Mouse (Mus musculus): Measurements from ENCODE around the gene Tex2. TPM values are rescaled to one million over a fixed set of nuclear protein-coding genes. Genes with fewer than 3 reads are reported as not detected.
A peak's percentile ranks its signal among the peaks of the same experiment; 100 is the strongest.

The Tex2 gene
- total and polyA plus RNA-seq, 3 experiments = 4.0 to 5.0 (median 4.5) TPM

- in situ Hi-C loops (cut with MboI; ENCODE audit: low pct_ligation_motif_present, low pct_unique_long_range_greater_than_20kb, low sequenced_read_pairs) (loop anchor here (25.0 kb wide), 1 partner anchor 329 kb away; no protein-coding TSS in a partner anchor), dilution Hi-C loops (cut with MboI; ENCODE audit: extremely low pct_ligation_motif_present, extremely low pct_unique_long_range_greater_than_20kb, low sequenced_read_pairs) (no loop called here)
- Histone ChIP-seq H3K9ac (ENCODE audit: insufficient read depth, low read depth) (no peak overlapping the region), H3K36me3 (replicated peaks in 1 of 2; ENCODE audit: control insufficient read depth in 1 of 2, insufficient read depth in 1 of 2, low read length in 1 of 2) (no peaks in the 10 kb centered on the region), H3K27ac (ENCODE audit: insufficient read depth, low read depth) (no peak overlapping the region), H3K27me3 (replicated peaks) (no peaks in the 10 kb centered on the region), H3K4me1 (ENCODE audit: control insufficient read depth in 1 of 2, insufficient read depth in 2 of 2) (no peaks in the 10 kb centered on the region), H3K4me2 (ENCODE audit: insufficient read depth, low read depth, poor library complexity, severe bottlenecking) (no peak overlapping the region), H3K4me3 (replicated peaks in 1 of 3; ENCODE audit: low read depth in 2 of 3, low read length in 2 of 3, poor library complexity in 1 of 3) (no peak overlapping the region), H3K9me3 (replicated peaks; ENCODE audit: low read length) (peaks cover 4% of the 10 kb centered on the region), H3K79me2 (replicated peaks; ENCODE audit: control insufficient read depth, extremely low read depth, insufficient read depth, poor library complexity, severe bottlenecking) (no peaks in the 10 kb centered on the region)
- DNase-seq (ENCODE audit: extremely low read depth) = no peak
- TF ChIP-seq ZMIZ1 (IDR thresholded peaks at IDR 0.05; ENCODE audit: low read depth, low read length) (no peak), MAZ (IDR thresholded peaks at IDR 0.05; ENCODE audit: low read depth, low read length) (no peak), SIN3A (IDR thresholded peaks at IDR 0.05; ENCODE audit: low read length) (no peak), RCOR1 (conservative IDR thresholded peaks at IDR 0.05; ENCODE audit: low read depth, low read length) (no peak), MEF2A (IDR thresholded peaks at IDR 0.05; ENCODE audit: borderline replicate concordance, low read depth, low read length) (no peak), ZKSCAN1 (IDR thresholded peaks at IDR 0.05; ENCODE audit: borderline replicate concordance, low read depth, low read length) (no peak), PAX5 (IDR thresholded peaks at IDR 0.05; ENCODE audit: low read length) (no peak), POLR2A (IDR thresholded peaks at IDR 0.05; ENCODE audit: low read depth, low read length) (no peak), MXI1 (IDR thresholded peaks at IDR 0.05; ENCODE audit: low read depth, low read length) (no peak), CHD1 (IDR thresholded peaks at IDR 0.05; ENCODE audit: low read depth, low read length) (no peak), TBP (conservative IDR thresholded peaks at IDR 0.05; ENCODE audit: low read depth, low read length) (no peak), MAX (IDR thresholded peaks at IDR 0.05; ENCODE audit: low read length) (no peak), ETS1 (conservative IDR thresholded peaks at IDR 0.05; ENCODE audit: low read depth, low read length) (no peak), USF1 (IDR thresholded peaks at IDR 0.05; ENCODE audit: low read depth, low read length) (no peak), TCF12 (IDR thresholded peaks at IDR 0.05; ENCODE audit: low read depth, low read length) (no peak), ZNF384 (IDR thresholded peaks at IDR 0.05; ENCODE audit: low read depth, low read length) (no peak), MYC (IDR thresholded peaks at IDR 0.05; ENCODE audit: low read depth, low read length) (no peak), CTCF (conservative IDR thresholded peaks at IDR 0.05 in 1 of 2, IDR thresholded peaks at IDR 0.05 in 1 of 2; ENCODE audit: low read depth in 2 of 2, low read length in 2 of 2) (no peak), E2F4 (IDR thresholded peaks at IDR 0.05; ENCODE audit: insufficient replicate concordance, low read depth, low read length) (no peak), USF2 (conservative IDR thresholded peaks at IDR 0.05; ENCODE audit: low read depth, low read length) (no peak)
These were observed 20.2 kb upstream of the Tex2 start for GRCm38 (mm10) chr11:106633456-106633855.

- H3K4me3 ChIP-seq (replicated peaks in 1 of 3; ENCODE audit: low read depth in 2 of 3, low read length in 2 of 3, poor library complexity in 1 of 3) = no peak overlapping the region
- H3K4me2 ChIP-seq (ENCODE audit: insufficient read depth, low read depth, poor library complexity, severe bottlenecking) = no peak overlapping the region
- DNase-seq (ENCODE audit: extremely low read depth) = peak; percentile 85
- H3K27me3 ChIP-seq (replicated peaks) = no peaks in the 10 kb centered on the region
- dilution Hi-C loops (cut with MboI; ENCODE audit: extremely low pct_ligation_motif_present, extremely low pct_unique_long_range_greater_than_20kb, low sequenced_read_pairs) (no loop called here), in situ Hi-C loops (cut with MboI; ENCODE audit: low pct_ligation_motif_present, low pct_unique_long_range_greater_than_20kb, low sequenced_read_pairs) (loop anchor here (5.0 to 25.0 kb wide), 3 partner anchors 110 to 335 kb away; no protein-coding TSS in a partner anchor)
- H3K9ac ChIP-seq (ENCODE audit: insufficient read depth, low read depth) = no peak overlapping the region
- no peaks in the 10 kb centered on the region for H3K36me3 ChIP-seq (replicated peaks in 1 of 2; ENCODE audit: control insufficient read depth in 1 of 2, insufficient read depth in 1 of 2, low read length in 1 of 2)
- no peak overlapping the region for H3K27ac ChIP-seq (ENCODE audit: insufficient read depth, low read depth)
- H3K79me2 ChIP-seq (replicated peaks; ENCODE audit: control insufficient read depth, extremely low read depth, insufficient read depth, poor library complexity, severe bottlenecking) = no peaks in the 10 kb centered on the region
- peaks cover 0 to 4% of the 10 kb centered on the region in 2 experiments; a peak in 2 of 4 replicates for H3K4me1 ChIP-seq (ENCODE audit: control insufficient read depth in 1 of 2, insufficient read depth in 2 of 2)
- no peaks in the 10 kb centered on the region for H3K9me3 ChIP-seq (replicated peaks; ENCODE audit: low read length)
- TF ChIP-seq NRF1 (IDR thresholded peaks at IDR 0.05; ENCODE audit: low read depth, low read length) (0 out of 2 replicates have a peak, but pooled peaks have one; percentile 30), BHLHE40 (IDR thresholded peaks at IDR 0.05; ENCODE audit: low read depth, low read length) (no peak), MEF2A (IDR thresholded peaks at IDR 0.05; ENCODE audit: borderline replicate concordance, low read depth, low read length) (peak; percentile 32; the same call in 1 of the 2 replicates), PAX5 (IDR thresholded peaks at IDR 0.05; ENCODE audit: low read length) (no peak), TCF12 (IDR thresholded peaks at IDR 0.05; ENCODE audit: low read depth, low read length) (0 out of 2 replicates have a peak, but pooled peaks have one; percentile 44), POLR2A (IDR thresholded peaks at IDR 0.05; ENCODE audit: low read depth, low read length) (no peak), JUN (IDR thresholded peaks at IDR 0.05; ENCODE audit: insufficient read depth, low read depth, low read length) (no peak), USF2 (conservative IDR thresholded peaks at IDR 0.05; ENCODE audit: low read depth, low read length) (no peak), MAX (IDR thresholded peaks at IDR 0.05; ENCODE audit: low read length) (no peak), CTCF (conservative IDR thresholded peaks at IDR 0.05 in 1 of 2, IDR thresholded peaks at IDR 0.05 in 1 of 2; ENCODE audit: low read depth in 2 of 2, low read length in 2 of 2) (peak; percentile 93 to 98), ZC3H11A (IDR thresholded peaks at IDR 0.05; ENCODE audit: low read depth, low read length) (peak; percentile 92), ETS1 (conservative IDR thresholded peaks at IDR 0.05; ENCODE audit: low read depth, low read length) (no peak), IRF4 (IDR thresholded peaks at IDR 0.05; ENCODE audit: low read depth, low read length) (peak; percentile 55; the same call in 1 of the 2 replicates), EP300 (IDR thresholded peaks at IDR 0.05; ENCODE audit: low read length) (no peak), MYC (IDR thresholded peaks at IDR 0.05; ENCODE audit: low read depth, low read length) (peak; percentile 70; the same call in 1 of the 2 replicates), MXI1 (IDR thresholded peaks at IDR 0.05; ENCODE audit: low read depth, low read length) (0 out of 2 replicates have a peak, but pooled peaks have one; percentile 30), SIN3A (IDR thresholded peaks at IDR 0.05; ENCODE audit: low read length) (peak; percentile 83; the same call in 1 of the 2 replicates), MAZ (IDR thresholded peaks at IDR 0.05; ENCODE audit: low read depth, low read length) (peak; percentile 73; the same call in 1 of the 2 replicates), JUND (conservative IDR thresholded peaks at IDR 0.05; ENCODE audit: low read depth, low read length) (peak; percentile 58), E2F4 (IDR thresholded peaks at IDR 0.05; ENCODE audit: insufficient replicate concordance, low read depth, low read length) (no peak), SMC3 (IDR thresholded peaks at IDR 0.05; ENCODE audit: low read depth, low read length) (peak; percentile 96), ZKSCAN1 (IDR thresholded peaks at IDR 0.05; ENCODE audit: borderline replicate concordance, low read depth, low read length) (no peak), NELFE (IDR thresholded peaks at IDR 0.05; ENCODE audit: low read depth, low read length) (peak; percentile 46; the same call in 1 of the 2 replicates), ZNF384 (IDR thresholded peaks at IDR 0.05; ENCODE audit: low read depth, low read length) (peak; percentile 58; the same call in 1 of the 2 replicates)
These were observed 14.5 kb upstream of the Tex2 start for GRCm38 (mm10) chr11:106627692-106628091.

All from CH12.LX (cell line).